Mouse (Mus musculus): ENCODE measurements at regions not wholly inside any gene's neighbourhood (a gene's known extent, or its start where the extent isn't known, plus 50 kb on each side); places are given as distances from the start of the nearest gene placed in this dataset.

- no peaks in the 10 kb centered on the region for H3K9me3 ChIP-seq (ENCODE audit: control insufficient read depth, insufficient read depth, low read depth, low read length)
- TF ChIP-seq ZC3H11A (IDR thresholded peaks at IDR 0.05; ENCODE audit: borderline replicate concordance, low read depth, low read length) (no peak), MAFK (IDR thresholded peaks at IDR 0.05; ENCODE audit: insufficient read depth, low read depth, low read length) (no peak), ZNF384 (IDR thresholded peaks at IDR 0.05; ENCODE audit: low read depth, low read length) (no peak), HCFC1 (IDR thresholded peaks at IDR 0.05; ENCODE audit: borderline replicate concordance, insufficient read depth, low read length) (no peak), CHD2 (IDR thresholded peaks at IDR 0.05; ENCODE audit: low read depth, low read length) (no peak)
- H3K4me1 ChIP-seq (ENCODE audit: control insufficient read depth in 2 of 2, insufficient read depth in 2 of 2, low read length in 2 of 2, poor library complexity in 1 of 2), result no peaks in the 10 kb centered on the region
- no peak for DNase-seq (ENCODE audit: low read depth, low spot score)
- H3K9ac ChIP-seq (ENCODE audit: insufficient read depth, low read depth, low read length, poor library complexity, severe bottlenecking), result no peak overlapping the region
- no peak overlapping the region for H3K4me3 ChIP-seq (ENCODE audit: insufficient read depth in 1 of 2, low read depth in 1 of 2, low read length in 2 of 2, poor library complexity in 1 of 2, severe bottlenecking in 1 of 2)
- no peak overlapping the region for H3K27ac ChIP-seq (ENCODE audit: insufficient read depth, low read depth, low read length, poor library complexity, severe bottlenecking)
- in situ Hi-C loops (cut with MboI; ENCODE audit: low sequenced_read_pairs in 2 of 2, unreplicated experiment in 2 of 2), result no loop called here
- H3K36me3 ChIP-seq (ENCODE audit: control insufficient read depth, insufficient read depth, low read length, poor library complexity, severe bottlenecking), result no peaks in the 10 kb centered on the region
Measured at GRCm38 (mm10) chr4:56207726-56208125, 532.1 kb upstream of the Gm26657 start.

GRCm38 (mm10) chr4:56205069-56205468 is 534.8 kb upstream of the Gm26657 start:
- in situ Hi-C loops (cut with MboI; ENCODE audit: low sequenced_read_pairs in 2 of 2, unreplicated experiment in 2 of 2), result no loop called here
- Histone ChIP-seq H3K36me3 (ENCODE audit: control insufficient read depth, insufficient read depth, low read length, poor library complexity, severe bottlenecking) (no peaks in the 10 kb centered on the region), H3K9ac (ENCODE audit: insufficient read depth, low read depth, low read length, poor library complexity, severe bottlenecking) (no peak overlapping the region), H3K9me3 (ENCODE audit: control insufficient read depth, insufficient read depth, low read depth, low read length) (no peaks in the 10 kb centered on the region), H3K4me1 (ENCODE audit: control insufficient read depth in 2 of 2, insufficient read depth in 2 of 2, low read length in 2 of 2, poor library complexity in 1 of 2) (no peaks in the 10 kb centered on the region), H3K27ac (ENCODE audit: insufficient read depth, low read depth, low read length, poor library complexity, severe bottlenecking) (no peak overlapping the region), H3K4me3 (ENCODE audit: insufficient read depth in 1 of 2, low read depth in 1 of 2, low read length in 2 of 2, poor library complexity in 1 of 2, severe bottlenecking in 1 of 2) (no peak overlapping the region)
- TF ChIP-seq CHD2 (IDR thresholded peaks at IDR 0.05; ENCODE audit: low read depth, low read length) (no peak), ZC3H11A (IDR thresholded peaks at IDR 0.05; ENCODE audit: borderline replicate concordance, low read depth, low read length) (no peak), MAFK (IDR thresholded peaks at IDR 0.05; ENCODE audit: insufficient read depth, low read depth, low read length) (no peak), HCFC1 (IDR thresholded peaks at IDR 0.05; ENCODE audit: borderline replicate concordance, insufficient read depth, low read length) (no peak), ZNF384 (IDR thresholded peaks at IDR 0.05; ENCODE audit: low read depth, low read length) (no peak)
- no peak for DNase-seq (ENCODE audit: low read depth, low spot score)

GRCm38 (mm10) chr4:56193365-56193764 is 546.5 kb upstream of the Gm26657 start:
- Histone ChIP-seq H3K36me3 (ENCODE audit: control insufficient read depth, insufficient read depth, low read length, poor library complexity, severe bottlenecking) (no peaks in the 10 kb centered on the region), H3K4me1 (ENCODE audit: control insufficient read depth in 2 of 2, insufficient read depth in 2 of 2, low read length in 2 of 2, poor library complexity in 1 of 2) (no peaks in the 10 kb centered on the region), H3K9ac (ENCODE audit: insufficient read depth, low read depth, low read length, poor library complexity, severe bottlenecking) (no peak overlapping the region), H3K9me3 (ENCODE audit: control insufficient read depth, insufficient read depth, low read depth, low read length) (no peaks in the 10 kb centered on the region), H3K4me3 (ENCODE audit: insufficient read depth in 1 of 2, low read depth in 1 of 2, low read length in 2 of 2, poor library complexity in 1 of 2, severe bottlenecking in 1 of 2) (no peak overlapping the region), H3K27ac (ENCODE audit: insufficient read depth, low read depth, low read length, poor library complexity, severe bottlenecking) (no peak overlapping the region)
- in situ Hi-C loops (cut with MboI; ENCODE audit: low sequenced_read_pairs in 2 of 2, unreplicated experiment in 2 of 2), result no loop called here
- no peak for DNase-seq (ENCODE audit: low read depth, low spot score)
- TF ChIP-seq CHD2 (IDR thresholded peaks at IDR 0.05; ENCODE audit: low read depth, low read length), result no peak
- no peak for TF ChIP-seq MAFK (IDR thresholded peaks at IDR 0.05; ENCODE audit: insufficient read depth, low read depth, low read length)
- no peak for TF ChIP-seq ZNF384 (IDR thresholded peaks at IDR 0.05; ENCODE audit: low read depth, low read length)
- TF ChIP-seq HCFC1 (IDR thresholded peaks at IDR 0.05; ENCODE audit: borderline replicate concordance, insufficient read depth, low read length), result no peak
- TF ChIP-seq ZC3H11A (IDR thresholded peaks at IDR 0.05; ENCODE audit: borderline replicate concordance, low read depth, low read length), result no peak

GRCm38 (mm10) chr4:56192516-56192915 is 547.4 kb upstream of the Gm26657 start:
- Histone ChIP-seq H3K9ac (ENCODE audit: insufficient read depth, low read depth, low read length, poor library complexity, severe bottlenecking) (no peak overlapping the region), H3K9me3 (ENCODE audit: control insufficient read depth, insufficient read depth, low read depth, low read length) (no peaks in the 10 kb centered on the region), H3K4me1 (ENCODE audit: control insufficient read depth in 2 of 2, insufficient read depth in 2 of 2, low read length in 2 of 2, poor library complexity in 1 of 2) (no peaks in the 10 kb centered on the region), H3K4me3 (ENCODE audit: insufficient read depth in 1 of 2, low read depth in 1 of 2, low read length in 2 of 2, poor library complexity in 1 of 2, severe bottlenecking in 1 of 2) (no peak overlapping the region), H3K36me3 (ENCODE audit: control insufficient read depth, insufficient read depth, low read length, poor library complexity, severe bottlenecking) (no peaks in the 10 kb centered on the region), H3K27ac (ENCODE audit: insufficient read depth, low read depth, low read length, poor library complexity, severe bottlenecking) (no peak overlapping the region)
- in situ Hi-C loops (cut with MboI; ENCODE audit: low sequenced_read_pairs in 2 of 2, unreplicated experiment in 2 of 2), result no loop called here
- no peak for DNase-seq (ENCODE audit: low read depth, low spot score)
- TF ChIP-seq HCFC1 (IDR thresholded peaks at IDR 0.05; ENCODE audit: borderline replicate concordance, insufficient read depth, low read length) (no peak), MAFK (IDR thresholded peaks at IDR 0.05; ENCODE audit: insufficient read depth, low read depth, low read length) (no peak), ZNF384 (IDR thresholded peaks at IDR 0.05; ENCODE audit: low read depth, low read length) (no peak), ZC3H11A (IDR thresholded peaks at IDR 0.05; ENCODE audit: borderline replicate concordance, low read depth, low read length) (no peak), CHD2 (IDR thresholded peaks at IDR 0.05; ENCODE audit: low read depth, low read length) (no peak)

GRCm38 (mm10) chr4:56179566-56179965 is 560.3 kb upstream of the Gm26657 start:
- no peak overlapping the region for H3K4me3 ChIP-seq (ENCODE audit: insufficient read depth in 1 of 2, low read depth in 1 of 2, low read length in 2 of 2, poor library complexity in 1 of 2, severe bottlenecking in 1 of 2)
- H3K9ac ChIP-seq (ENCODE audit: insufficient read depth, low read depth, low read length, poor library complexity, severe bottlenecking), result no peak overlapping the region
- no peak overlapping the region for H3K27ac ChIP-seq (ENCODE audit: insufficient read depth, low read depth, low read length, poor library complexity, severe bottlenecking)
- in situ Hi-C loops (cut with MboI; ENCODE audit: low sequenced_read_pairs in 2 of 2, unreplicated experiment in 2 of 2), result no loop called here
- DNase-seq (ENCODE audit: low read depth, low spot score), result no peak
- H3K9me3 ChIP-seq (ENCODE audit: control insufficient read depth, insufficient read depth, low read depth, low read length), result no peaks in the 10 kb centered on the region
- no peaks in the 10 kb centered on the region for H3K36me3 ChIP-seq (ENCODE audit: control insufficient read depth, insufficient read depth, low read length, poor library complexity, severe bottlenecking)
- TF ChIP-seq MAFK (IDR thresholded peaks at IDR 0.05; ENCODE audit: insufficient read depth, low read depth, low read length) (no peak), ZC3H11A (IDR thresholded peaks at IDR 0.05; ENCODE audit: borderline replicate concordance, low read depth, low read length) (no peak), CHD2 (IDR thresholded peaks at IDR 0.05; ENCODE audit: low read depth, low read length) (no peak), HCFC1 (IDR thresholded peaks at IDR 0.05; ENCODE audit: borderline replicate concordance, insufficient read depth, low read length) (no peak), ZNF384 (IDR thresholded peaks at IDR 0.05; ENCODE audit: low read depth, low read length) (no peak)
- H3K4me1 ChIP-seq (ENCODE audit: control insufficient read depth in 2 of 2, insufficient read depth in 2 of 2, low read length in 2 of 2, poor library complexity in 1 of 2), result no peaks in the 10 kb centered on the region
